Mouse (Mus musculus) cerebellum, postnatal 4 days (tissue): ENCODE measurements around the gene Acss3.

Source experiments
- DNase-seq, 2 experiments: peaks; one replicate each; pipeline ENCODE4 v3.0.0; 2022; ENCODE audit warnings: low spot score in 2 of 2, mixed read lengths in 1 of 2

The Acss3 gene

DNA sequence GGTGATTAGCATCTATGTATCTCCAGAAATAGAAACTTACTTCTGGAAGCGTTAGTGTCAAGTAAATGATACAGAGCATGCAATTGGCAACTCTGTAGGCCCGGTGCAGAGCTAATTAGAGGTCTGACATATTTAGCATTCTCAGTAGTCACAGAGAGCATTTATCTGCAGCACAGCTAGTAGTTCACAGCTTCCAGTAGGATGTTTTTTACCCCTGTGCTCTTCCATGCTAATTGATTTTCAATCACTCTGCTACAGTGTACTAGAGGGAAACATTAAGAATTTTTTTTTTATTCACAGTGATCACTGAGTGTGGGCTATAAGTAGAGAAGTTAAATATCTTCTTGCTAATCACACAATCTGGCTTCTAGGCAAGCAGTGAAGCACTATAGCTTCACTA lies 112.3 kb downstream of the Acss3 start:
- DNase-seq, result no peak

DNA sequence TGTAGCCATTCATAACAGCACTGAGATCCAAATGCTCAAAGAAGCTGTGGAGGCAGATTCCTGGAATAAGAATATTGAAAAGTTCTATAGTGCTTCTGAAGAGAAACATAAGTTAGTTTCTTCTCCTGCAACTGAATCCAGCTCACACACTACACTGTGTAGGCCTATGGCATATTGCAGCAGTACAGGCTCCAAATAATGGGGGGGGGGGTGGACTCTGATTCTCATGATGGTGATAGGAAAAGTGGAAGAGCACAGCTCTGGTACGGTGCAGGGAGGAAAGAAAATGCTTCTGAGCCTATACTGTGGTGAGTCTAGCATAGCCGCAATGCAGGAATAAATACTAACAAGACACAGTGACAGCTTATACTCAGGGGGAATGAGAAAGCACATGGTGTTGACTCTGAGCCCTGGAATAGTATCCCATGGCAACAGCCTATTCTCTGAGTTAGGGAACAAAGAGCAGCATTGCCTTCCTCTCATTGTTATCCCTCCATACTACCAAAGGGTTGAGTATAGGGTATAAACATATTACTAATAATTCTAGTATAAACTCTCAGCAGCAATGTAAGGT lies 125.3 kb downstream of the Acss3 start:
- DNase-seq, result no peak

DNA sequence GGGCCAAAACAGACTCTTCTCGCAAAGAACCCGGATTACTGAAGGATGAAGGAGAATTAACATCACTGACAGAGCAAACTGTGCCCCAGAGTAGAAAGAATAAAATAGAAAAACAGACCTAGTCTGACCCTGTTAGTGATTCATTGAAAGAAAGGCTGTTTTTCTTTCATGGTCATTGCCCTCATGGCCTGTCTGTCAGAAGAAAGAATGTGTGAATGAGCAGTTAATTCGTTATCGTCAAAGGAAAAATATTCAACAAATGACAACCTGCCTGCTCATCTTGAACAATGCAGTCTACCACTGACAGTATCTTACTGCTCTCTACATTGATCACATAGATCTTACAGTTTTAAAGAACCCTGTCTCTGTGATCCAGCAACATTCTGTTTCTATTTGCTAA lies 134.0 kb downstream of the Acss3 start:
- DNase-seq, result no peak

DNA sequence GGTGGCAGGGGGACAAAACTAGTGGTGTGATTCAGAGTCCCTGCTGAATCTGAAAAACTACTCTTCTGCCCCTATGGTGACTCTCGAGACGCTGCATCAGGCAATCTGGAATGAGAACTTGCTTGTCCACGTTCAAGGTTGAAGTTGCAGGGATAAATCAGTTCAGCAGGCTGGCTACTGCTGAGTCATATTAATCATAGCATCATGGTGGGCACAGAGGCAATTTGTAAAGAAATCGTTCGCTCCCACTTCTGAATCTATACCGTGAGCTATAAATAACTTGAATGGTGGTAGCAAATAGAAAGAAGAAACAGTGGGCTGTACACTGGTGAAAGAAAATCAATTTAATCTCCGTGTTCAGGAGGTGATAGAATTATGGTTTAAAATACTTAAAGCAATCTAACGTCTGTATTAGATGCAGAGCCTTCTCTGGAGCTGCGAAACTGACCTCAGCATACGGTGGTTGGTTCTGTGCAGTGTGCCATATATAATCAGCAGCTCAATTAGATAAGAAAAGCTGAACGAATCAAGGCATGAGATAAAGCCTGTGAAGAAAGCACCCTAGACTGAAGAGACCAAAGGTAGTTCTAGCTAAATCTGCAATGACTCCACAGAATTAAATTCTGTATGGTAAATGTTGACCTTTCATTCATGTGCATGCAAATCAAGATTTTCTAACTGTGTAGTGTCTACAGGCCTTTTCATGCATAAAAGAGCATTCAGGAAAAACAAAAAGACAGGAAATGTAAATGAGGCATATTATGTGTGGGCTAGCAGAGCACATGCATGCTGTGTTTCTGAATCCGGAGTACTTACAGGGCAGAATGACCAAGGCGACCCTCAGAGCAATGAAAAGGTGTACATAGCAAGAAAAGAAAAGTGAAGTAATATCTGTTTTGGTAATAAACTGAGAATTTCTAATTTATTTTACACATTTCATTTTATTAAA lies 148.0 kb downstream of the Acss3 start:
- DNase-seq, result no peak

GRCm38 (mm10) chr10:106959026-106959425 lies 164.4 kb downstream of the Acss3 start:
- DNase-seq, result no peak

DNA sequence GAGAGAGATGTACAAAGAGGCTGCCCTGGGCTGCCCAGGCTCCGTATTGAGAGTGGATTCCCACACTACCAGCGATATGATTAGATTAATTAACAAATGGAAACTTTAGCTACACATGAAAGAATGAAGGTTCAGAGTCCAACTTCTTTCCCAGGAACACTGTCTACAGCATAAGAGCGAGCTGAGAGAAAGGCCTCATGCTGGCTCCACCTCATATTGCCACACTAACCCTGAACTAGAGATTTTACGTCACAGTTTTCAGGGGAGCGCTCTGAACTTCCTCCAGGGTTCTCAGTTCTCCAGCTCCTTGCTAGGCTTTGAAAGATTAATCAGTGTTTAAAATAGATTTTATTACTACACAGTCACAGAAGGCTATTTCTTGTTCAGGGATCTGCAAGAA lies 182.1 kb downstream of the Acss3 start:
- DNase-seq, result no peak

- DNase-seq, result no peak
Observed at GRCm38 (mm10) chr10:106939441-106939840, 184.0 kb downstream of the Acss3 start.

GRCm38 (mm10) chr10:106938851-106939250 lies 184.6 kb downstream of the Acss3 start:
- no peak for DNase-seq

DNA sequence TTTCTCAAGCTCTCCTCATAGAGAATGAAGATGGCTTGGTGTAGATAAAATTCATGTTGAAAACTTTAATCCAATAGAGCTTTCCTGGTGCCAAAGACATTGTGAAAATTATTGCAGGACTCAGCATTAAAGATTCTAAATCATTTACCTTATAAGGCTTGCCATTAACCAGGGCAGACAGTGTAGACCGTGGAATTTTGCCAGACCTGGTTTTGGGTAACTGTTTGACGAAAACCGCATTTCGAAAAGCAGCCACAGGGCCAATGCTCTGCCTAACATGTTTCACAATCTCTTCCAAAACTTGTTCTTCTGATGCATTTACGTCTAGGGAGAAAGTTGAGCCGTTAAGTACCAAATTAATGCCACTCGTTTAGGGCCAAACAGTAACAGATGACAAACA lies 186.5 kb downstream of the Acss3 start:
- no peak for DNase-seq

GRCm38 (mm10) chr10:106932571-106933073 lies 190.8 kb downstream of the Acss3 start:
- no peak for DNase-seq

DNA sequence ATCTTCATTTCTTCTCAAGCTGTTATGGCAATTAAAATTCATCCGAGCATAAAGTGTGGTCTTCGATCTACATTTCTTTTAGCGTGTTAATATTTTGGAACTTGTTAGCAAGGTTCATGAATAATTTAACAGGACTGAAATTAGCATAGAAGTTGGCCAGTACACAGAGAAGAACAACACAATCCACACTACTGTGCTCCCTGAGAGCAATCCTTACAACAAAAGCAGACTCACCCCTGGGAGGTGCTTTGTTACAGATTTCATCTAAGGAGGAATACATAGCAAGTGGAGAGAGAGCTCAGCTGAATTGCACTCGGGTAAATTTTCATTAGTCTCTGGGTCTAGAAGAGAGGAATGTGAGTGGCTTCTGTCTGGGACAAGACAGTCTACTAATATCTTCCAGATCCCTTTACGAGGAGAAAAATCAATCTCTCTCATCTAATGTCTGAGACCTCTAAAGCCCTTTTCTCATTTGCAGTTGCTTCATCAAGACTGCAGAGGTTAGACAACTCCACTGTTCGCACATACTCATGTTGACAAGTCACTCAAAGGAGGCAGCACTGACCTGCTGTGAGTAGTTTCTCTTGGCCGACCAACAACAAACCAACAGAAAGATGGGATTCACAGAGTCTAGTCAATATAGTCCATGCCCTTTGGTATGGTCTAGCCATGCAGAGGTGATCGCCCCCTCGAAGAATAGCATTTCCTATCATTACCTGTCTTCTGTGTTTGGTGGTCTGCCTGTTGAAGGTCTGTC lies 194.7 kb downstream of the Acss3 start:
- DNase-seq, result no peak

DNA sequence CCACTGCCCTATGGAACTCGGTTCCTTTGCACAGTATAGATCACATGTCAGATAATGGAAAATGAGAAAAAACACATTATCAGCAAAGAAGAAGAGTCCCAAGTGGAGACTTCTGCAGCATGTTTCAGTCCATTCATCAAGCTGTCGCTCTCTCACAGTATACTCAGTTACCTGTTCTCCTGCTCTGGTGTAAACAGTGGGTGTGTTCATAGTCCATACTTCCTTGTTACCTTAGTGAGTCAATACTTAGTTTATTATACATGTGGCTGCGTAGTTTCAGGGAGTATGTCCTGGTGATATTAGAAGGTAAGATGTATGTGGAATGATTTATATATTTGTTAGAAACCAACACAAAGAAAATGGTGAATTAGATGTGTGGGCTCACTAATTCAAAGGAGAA lies 198.7 kb downstream of the Acss3 start:
- DNase-seq, result no peak

DNA sequence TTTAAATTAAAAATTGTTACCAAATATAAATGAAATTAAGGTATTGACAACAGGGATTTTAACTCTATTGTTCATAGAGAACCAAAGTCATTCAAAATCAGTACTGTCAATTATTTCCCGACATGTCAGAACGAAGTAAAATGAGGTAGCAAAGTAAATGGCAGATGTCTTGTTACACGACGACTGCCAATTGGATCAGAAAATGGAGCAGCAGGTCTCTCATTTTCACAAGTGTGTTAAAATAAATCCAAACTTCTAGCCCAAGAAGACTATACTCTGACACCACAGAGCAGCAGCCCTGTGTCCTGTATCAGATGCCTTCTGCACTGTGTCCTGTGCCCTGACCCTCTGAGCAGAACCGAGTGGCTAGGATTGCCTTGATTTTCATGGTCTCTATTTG lies 199.1 kb downstream of the Acss3 start:
- no peak for DNase-seq

- DNase-seq, result no peak
Observed at GRCm38 (mm10) chr10:106914822-106915221, 208.6 kb downstream of the Acss3 start.

DNA sequence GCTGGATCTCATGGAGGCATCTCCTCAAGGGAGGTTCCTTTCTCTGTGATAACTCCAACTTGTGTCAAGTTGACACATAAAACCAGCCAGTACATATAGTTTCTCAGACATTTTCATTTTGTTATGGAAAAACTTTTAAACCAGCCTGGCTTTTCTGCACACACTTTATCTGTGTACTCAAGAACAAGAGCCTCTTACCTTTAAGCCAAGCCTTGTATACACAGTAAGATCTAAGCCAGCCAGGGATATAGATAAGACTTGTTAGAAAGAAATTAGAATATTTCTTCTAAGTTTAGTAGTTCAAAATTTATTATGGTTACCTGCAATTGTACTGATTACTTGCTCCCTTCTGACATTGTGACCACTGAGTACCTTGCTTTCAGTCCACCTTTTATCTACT lies 209.2 kb downstream of the Acss3 start:
- no peak for DNase-seq

DNA sequence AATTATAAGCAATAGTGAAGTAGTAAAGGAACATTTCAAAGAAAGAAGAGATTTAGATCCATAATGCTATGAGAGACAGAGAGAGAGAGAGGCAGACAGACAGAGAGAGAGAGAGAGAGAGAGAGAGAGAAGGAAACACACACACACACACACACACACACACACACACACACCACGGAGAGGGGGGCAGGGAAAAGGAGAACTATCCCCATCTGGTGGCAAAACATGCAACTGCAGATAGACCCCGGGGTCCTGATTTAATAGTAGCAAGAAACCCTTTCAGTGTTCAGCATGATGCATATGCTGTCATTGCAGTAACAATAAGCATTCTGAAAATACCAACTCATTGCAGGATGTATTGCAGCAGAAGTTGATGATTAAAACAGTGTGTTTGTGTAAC lies 210.4 kb downstream of the Acss3 start:
- peak; percentile 14 to 30 for DNase-seq

DNA sequence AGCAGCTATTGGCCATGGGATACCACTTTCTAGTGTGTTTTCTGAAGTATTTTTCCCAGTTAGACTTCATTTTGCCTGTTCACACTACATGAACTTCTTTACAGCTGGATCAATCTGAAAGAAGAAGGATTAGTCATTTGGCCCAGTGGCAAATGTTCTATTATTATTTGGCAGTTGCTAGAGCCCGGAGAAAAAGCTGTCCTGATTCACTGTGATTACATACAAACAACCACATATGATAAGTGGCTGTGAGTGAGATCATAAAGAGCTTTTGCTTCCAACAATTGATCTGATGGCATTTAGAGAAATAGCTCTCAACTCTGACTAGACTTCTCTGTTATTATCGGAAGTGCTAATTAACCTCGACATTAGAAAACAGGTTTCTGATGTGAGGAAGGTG lies 213.4 kb downstream of the Acss3 start:
- no peak for DNase-seq

GRCm38 (mm10) chr10:106896351-106896750 lies 227.1 kb downstream of the Acss3 start:
- DNase-seq, result no peak
